Mouse (Mus musculus) left cerebral cortex, adult 9 months (tissue): ENCODE data around the gene Nlrx1.

ENCODE experiments used
- DNase-seq, 2 experiments: peaks; one replicate each; pipeline ENCODE4 v3.0.0; 2022; ENCODE audit warnings: low spot score in 2 of 2

Gene Nlrx1

GRCm38 (mm10) chr9:44236601-44237000, 31.8 kb downstream of the Nlrx1 start:
- no peak for DNase-seq

- peak in 1 of 2 experiments; percentile 56 for DNase-seq
Measured at GRCm38 (mm10) chr9:44234479-44235427, 33.6 kb downstream of the Nlrx1 start.

GRCm38 (mm10) chr9:44233802-44234478, 34.5 kb downstream of the Nlrx1 start, which contains the start of gene Cbl:
Gene Cbl, minus strand, starts transcription at chr9:44234049.
- peak; percentile 96 to 100 for DNase-seq

- DNase-seq, result no peak
Measured at GRCm38 (mm10) chr9:44233021-44233801, 35.2 kb downstream of the Nlrx1 start.

GRCm38 (mm10) chr9:44231609-44232008, 36.8 kb downstream of the Nlrx1 start:
- no peak for DNase-seq

- DNase-seq, result no peak
Measured at GRCm38 (mm10) chr9:44225993-44226392, 42.4 kb downstream of the Nlrx1 start.

GRCm38 (mm10) chr9:44213538-44213937, 54.9 kb downstream of the Nlrx1 start:
- no peak for DNase-seq

- no peak for DNase-seq
Measured at GRCm38 (mm10) chr9:44212406-44212805, 56.0 kb downstream of the Nlrx1 start.

GRCm38 (mm10) chr9:44209416-44209815, 59.0 kb downstream of the Nlrx1 start:
- no peak for DNase-seq

- no peak for DNase-seq
Measured at GRCm38 (mm10) chr9:44207840-44208239, 60.6 kb downstream of the Nlrx1 start.
